Mouse (Mus musculus) E14TG2a.4 (cell line): Measurements from ENCODE around the gene Oip5.
"Not testable (repeated sequence)": the region's sequence is repeated elsewhere in the genome, so short reads cannot be mapped to it uniquely, and the experiment has no call there.

Source experiments
- H3K27me3 ChIP-seq: 2 replicates; pipeline ENCODE4 v1.6.1; 2014; ENCODE audit warnings: low read length, control low read depth; ENCODE audit not compliant: insufficient read depth
- H3K36me3 ChIP-seq: 2 replicates; pipeline ENCODE4 v1.6.1; 2014; ENCODE audit warnings: low read length, control low read depth; ENCODE audit not compliant: insufficient read depth
- H3K4me1 ChIP-seq: replicated peaks from 2 replicates; pipeline ENCODE4 v1.6.1; 2014; ENCODE audit warnings: low read depth, low read length, control low read depth
- H3K4me3 ChIP-seq: replicated peaks from 2 replicates; pipeline ENCODE4 v1.5.1; 2014; ENCODE audit warnings: mild to moderate bottlenecking, low read length
- H3K9me3 ChIP-seq: 2 replicates; pipeline ENCODE4 v1.6.1; 2014; ENCODE audit warnings: low read length, control low read depth
- CTCF ChIP-seq: conservative IDR thresholded peaks from 2 replicates; pipeline ENCODE4 v1.5.1; 2014; ENCODE audit warnings: low read length
- NANOG ChIP-seq: IDR thresholded peaks from 2 replicates; pipeline ENCODE4 v1.6.1; 2014; ENCODE audit warnings: borderline replicate concordance, low read length, mixed read lengths
- POU5F1 ChIP-seq: IDR thresholded peaks from 2 replicates; pipeline ENCODE4 v1.6.1; 2014; ENCODE audit warnings: low read length, borderline replicate concordance

Gene Oip5

GRCm38 (mm10) chr2:119618199-119618982 lies at the start of gene Oip5, which contains the start of gene Nusap1:
Gene Oip5 (minus strand): TSS chr2:119618469.
Gene Nusap1 (plus strand): TSS chr2:119618298.
- no peaks in the 10 kb centered on the region for H3K9me3 ChIP-seq
- H3K27me3 ChIP-seq: no peaks in the 10 kb centered on the region
- peaks cover 36% of the 10 kb centered on the region for H3K4me1 ChIP-seq
- TF ChIP-seq CTCF (no peak), POU5F1 (no peak), NANOG (no peak)
- peaks cover 38% of the 10 kb centered on the region for H3K36me3 ChIP-seq
- H3K4me3 ChIP-seq: peak within 1 kb of the TSS; percentile 97

GRCm38 (mm10) chr2:119665744-119666143 lies 47.5 kb upstream of the Oip5 start:
- H3K9me3 ChIP-seq, H3K4me3 ChIP-seq, H3K4me1 ChIP-seq, H3K27me3 ChIP-seq, H3K36me3 ChIP-seq: not testable (repeated sequence)

GRCm38 (mm10) chr2:119662220-119663182 lies 44.2 kb upstream of the Oip5 start, which contains the start of gene Ndufaf1:
Gene Ndufaf1 (minus strand): TSS chr2:119662827.
- peaks cover 32% of the 10 kb centered on the region for H3K36me3 ChIP-seq
- H3K27me3 ChIP-seq: no peaks in the 10 kb centered on the region
- H3K4me3 ChIP-seq: peak within 1 kb of the TSS; percentile 91
- H3K9me3 ChIP-seq: no peaks in the 10 kb centered on the region
- TF ChIP-seq CTCF: no peak
- 0 out of 2 replicates have a peak, but pooled peaks have one; percentile 21 for TF ChIP-seq POU5F1
- no peak for TF ChIP-seq NANOG
- peaks cover 21% of the 10 kb centered on the region for H3K4me1 ChIP-seq

- no peak overlapping the region for H3K4me3 ChIP-seq
- H3K27me3 ChIP-seq: no peaks in the 10 kb centered on the region
- H3K36me3 ChIP-seq: peaks cover 95% of the 10 kb centered on the region
- H3K4me1 ChIP-seq: 0 out of 2 replicates have a peak, but pooled peaks cover 4% of the 10 kb centered on the region
- no peak for TF ChIP-seq CTCF
- no peak for TF ChIP-seq NANOG
- TF ChIP-seq POU5F1: no peak
- H3K9me3 ChIP-seq: no peaks in the 10 kb centered on the region
Measured at GRCm38 (mm10) chr2:119644254-119644653, 26.0 kb upstream of the Oip5 start.

GRCm38 (mm10) chr2:119641214-119641912 lies 23.1 kb upstream of the Oip5 start:
- Histone ChIP-seq H3K4me1 (0 out of 2 replicates have a peak, but pooled peaks cover 4% of the 10 kb centered on the region), H3K4me3 (no peak overlapping the region), H3K9me3 (no peaks in the 10 kb centered on the region), H3K36me3 (peaks cover 94% of the 10 kb centered on the region), H3K27me3 (no peaks in the 10 kb centered on the region)
- TF ChIP-seq NANOG (no peak), POU5F1 (no peak), CTCF (no peak)

GRCm38 (mm10) chr2:119636781-119637180 lies 18.5 kb upstream of the Oip5 start:
- Histone ChIP-seq H3K9me3 (no peaks in the 10 kb centered on the region), H3K4me3 (no peak overlapping the region), H3K36me3 (peaks cover 94% of the 10 kb centered on the region), H3K4me1 (no peaks in the 10 kb centered on the region), H3K27me3 (no peaks in the 10 kb centered on the region)
- TF ChIP-seq NANOG: no peak
- no peak; the same call in 1 of the 2 replicates for TF ChIP-seq CTCF
- TF ChIP-seq POU5F1: no peak

GRCm38 (mm10) chr2:119621302-119621701 lies 3.0 kb upstream of the Oip5 start:
- no peaks in the 10 kb centered on the region for H3K27me3 ChIP-seq
- H3K9me3 ChIP-seq: no peaks in the 10 kb centered on the region
- no peak for TF ChIP-seq CTCF
- TF ChIP-seq POU5F1: no peak
- peaks cover 49% of the 10 kb centered on the region for H3K36me3 ChIP-seq
- H3K4me1 ChIP-seq: peaks cover 34% of the 10 kb centered on the region
- H3K4me3 ChIP-seq: no peak overlapping the region

- not testable (repeated sequence) for H3K9me3 ChIP-seq, H3K27me3 ChIP-seq
- Histone ChIP-seq H3K36me3 (peaks cover 38% of the 10 kb centered on the region), H3K4me1 (peaks cover 36% of the 10 kb centered on the region), H3K4me3 (peak overlapping the region; percentile 97)
Measured at GRCm38 (mm10) chr2:119619002-119619401, 733 bp upstream of the Oip5 start.
